Mouse (Mus musculus) heart, embryonic 16.5 days (tissue): ENCODE data around the gene Socs7. TPM values are rescaled to one million over a fixed set of nuclear protein-coding genes. Genes with fewer than 3 reads are reported as not detected.

ENCODE experiments used
- ATAC-seq: fragments of 200-750 bp; cut with Nextera tagmentation; replicated peaks from 2 replicates; pipeline ENCODE4 v1.8.0; 2017; ENCODE audit warnings: moderate number of reproducible peaks; ENCODE audit not compliant: insufficient read depth, low FRiP score; ENCODE audit errors: extremely low read depth
- H3K27ac ChIP-seq: fragments of 300-500 bp; sonication (generic); 2 replicates; pipeline ENCODE4 v1.5.1; 2014; ENCODE audit warnings: mild to moderate bottlenecking, low read length, control low read depth, moderate library complexity
- H3K27me3 ChIP-seq: fragments of 300-500 bp; sonication (generic); 2 replicates; pipeline ENCODE4 v1.6.1; 2014; ENCODE audit warnings: low read length, mixed read lengths; ENCODE audit not compliant: control insufficient read depth, insufficient read depth
- H3K36me3 ChIP-seq: fragments of 300-500 bp; sonication (generic); 2 replicates; pipeline ENCODE4 v1.6.1; 2014; ENCODE audit not compliant: control insufficient read depth, insufficient read depth
- H3K4me1 ChIP-seq: fragments of 300-500 bp; sonication (generic); 2 replicates; pipeline ENCODE4 v1.6.1; 2014; ENCODE audit warnings: low read length, mixed read lengths; ENCODE audit not compliant: control insufficient read depth, insufficient read depth
- H3K4me2 ChIP-seq: fragments of 300-500 bp; sonication (generic); 2 replicates; pipeline ENCODE4 v1.6.1; 2014; ENCODE audit warnings: low read depth, mild to moderate bottlenecking, control low read depth, low read length
- H3K4me3 ChIP-seq: fragments of 300-500 bp; sonication (generic); 2 replicates; pipeline ENCODE4 v1.5.1; 2014; ENCODE audit warnings: mild to moderate bottlenecking, control low read depth, low read length
- H3K9ac ChIP-seq: fragments of 300-500 bp; sonication (generic); 2 replicates; pipeline ENCODE4 v1.6.1; 2014; ENCODE audit warnings: low read length, control low read depth
- H3K9me3 ChIP-seq: fragments of 300-500 bp; sonication (generic); replicated peaks from 2 replicates; pipeline ENCODE4 v1.6.1; 2016; ENCODE audit warnings: low read length; ENCODE audit not compliant: control insufficient read depth
- WGBS: fragments of 180-500 bp; shearing (Covaris S2); extraction: QIAGEN DNeasy Blood & Tissue Kit; methylation state at CpG from one replicate; pipeline ENCODE4 v1.1.7; 2014; 5-methylcytosine and 5-hydroxymethylcytosine counted together
- polyA plus RNA-seq: library from polyadenylated mRNA; unstranded; fragments of >200 nt; fragmentation: Nextera tagmentation; extraction: Ambion mirVana; gene quantifications from 2 replicates; pipeline ENCODE4 v1.2.1, GENCODE M21; 2015

Socs7 gene
- polyA plus RNA-seq, 1 experiment from 2014 or later: 3.2 TPM

DNA sequence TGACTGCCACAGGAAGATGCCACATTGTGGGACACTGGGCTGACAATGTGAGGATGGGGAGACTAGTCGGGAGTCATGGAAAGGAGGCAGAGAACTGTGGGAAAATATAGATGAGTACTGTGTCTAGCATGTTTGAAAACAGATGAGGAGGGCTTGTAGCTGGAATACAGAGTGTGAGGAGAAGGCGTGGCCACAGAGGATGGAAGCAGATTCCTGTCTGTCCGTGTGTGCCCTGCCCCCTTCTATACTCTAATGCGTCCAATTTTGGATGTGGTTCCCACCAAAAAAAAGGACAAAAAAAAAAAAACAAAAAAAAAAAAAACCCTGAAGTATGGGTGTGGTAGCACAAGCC is 66.4 kb downstream of the Socs7 start:
- Histone ChIP-seq H3K27me3 (no peaks in the 10 kb centered on the region), H3K27ac (peak overlapping the region; percentile 94), H3K9me3 (no peaks in the 10 kb centered on the region), H3K4me2 (peak overlapping the region; percentile 81), H3K4me3 (peak overlapping the region; percentile 53), H3K9ac (peak overlapping the region; percentile 48; the same call in 1 of the 2 replicates), H3K36me3 (no peaks in the 10 kb centered on the region; the same call in 1 of the 2 replicates), H3K4me1 (peaks cover 46% of the 10 kb centered on the region)
- 0 out of 2 replicates have a peak, but pooled peaks have one; percentile 7 for ATAC-seq
- WGBS: 19% methylated on average over 4 of the region's 4 CpGs

DNA sequence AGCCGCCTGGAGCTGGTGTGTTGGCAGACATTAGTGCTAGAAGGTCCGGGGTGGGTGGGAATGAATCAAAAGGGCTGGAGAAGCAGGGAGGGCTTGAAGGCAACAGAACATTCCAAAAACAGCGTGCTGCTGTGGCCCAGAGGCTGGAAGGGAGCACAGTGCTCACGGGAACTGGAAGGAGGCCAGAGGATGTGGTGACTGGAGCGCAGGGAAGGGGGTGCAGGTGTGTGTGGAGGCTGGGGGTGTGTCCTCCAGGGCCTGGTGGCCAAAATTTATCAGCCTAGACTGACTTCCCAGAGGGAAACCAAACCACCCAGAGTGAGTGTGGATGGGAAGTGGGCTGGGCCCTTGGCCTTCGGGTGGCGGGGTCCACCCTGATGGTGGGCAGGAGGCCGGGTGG is 67.3 kb downstream of the Socs7 start:
- no peak overlapping the region for H3K4me2 ChIP-seq
- H3K4me1 ChIP-seq: peaks cover 40% of the 10 kb centered on the region
- ATAC-seq: peak; percentile 37; the same call in 1 of the 2 replicates
- H3K27ac ChIP-seq: peak overlapping the region; percentile 94
- H3K27me3 ChIP-seq: no peaks in the 10 kb centered on the region
- no peak overlapping the region for H3K4me3 ChIP-seq
- H3K36me3 ChIP-seq: no peaks in the 10 kb centered on the region; the same call in 1 of the 2 replicates
- H3K9ac ChIP-seq: peak overlapping the region; percentile 34; the same call in 1 of the 2 replicates
- no peaks in the 10 kb centered on the region for H3K9me3 ChIP-seq
- WGBS: 41% methylated on average over 8 of the region's 8 CpGs

DNA sequence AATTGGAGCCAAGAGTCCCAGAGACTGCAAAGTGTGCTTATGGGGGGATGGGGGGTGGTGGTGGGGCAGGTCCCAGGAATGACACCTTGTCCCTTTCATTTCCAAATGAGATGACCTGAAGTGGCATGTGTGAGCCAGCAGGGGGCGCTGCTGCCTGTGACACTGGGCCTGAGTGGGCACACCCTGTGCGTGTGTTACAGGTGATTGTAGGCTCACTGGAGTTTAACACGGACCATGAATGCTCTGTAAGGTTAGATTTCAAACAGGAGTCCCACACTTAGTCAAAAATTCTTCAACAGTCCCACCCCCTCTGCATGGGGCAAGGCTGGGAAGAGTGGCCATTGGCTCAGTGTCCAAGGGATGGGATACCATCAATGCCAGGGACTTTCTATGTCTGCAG is 69.7 kb downstream of the Socs7 start:
- Histone ChIP-seq H3K4me1 (peaks cover 61% of the 10 kb centered on the region), H3K9me3 (no peaks in the 10 kb centered on the region), H3K27ac (no peak overlapping the region), H3K4me3 (no peak overlapping the region), H3K9ac (no peak overlapping the region), H3K27me3 (no peaks in the 10 kb centered on the region), H3K36me3 (no peaks in the 10 kb centered on the region), H3K4me2 (no peak overlapping the region)
- WGBS: 12% methylated on average over 3 of the region's 3 CpGs
- ATAC-seq: no peak

DNA sequence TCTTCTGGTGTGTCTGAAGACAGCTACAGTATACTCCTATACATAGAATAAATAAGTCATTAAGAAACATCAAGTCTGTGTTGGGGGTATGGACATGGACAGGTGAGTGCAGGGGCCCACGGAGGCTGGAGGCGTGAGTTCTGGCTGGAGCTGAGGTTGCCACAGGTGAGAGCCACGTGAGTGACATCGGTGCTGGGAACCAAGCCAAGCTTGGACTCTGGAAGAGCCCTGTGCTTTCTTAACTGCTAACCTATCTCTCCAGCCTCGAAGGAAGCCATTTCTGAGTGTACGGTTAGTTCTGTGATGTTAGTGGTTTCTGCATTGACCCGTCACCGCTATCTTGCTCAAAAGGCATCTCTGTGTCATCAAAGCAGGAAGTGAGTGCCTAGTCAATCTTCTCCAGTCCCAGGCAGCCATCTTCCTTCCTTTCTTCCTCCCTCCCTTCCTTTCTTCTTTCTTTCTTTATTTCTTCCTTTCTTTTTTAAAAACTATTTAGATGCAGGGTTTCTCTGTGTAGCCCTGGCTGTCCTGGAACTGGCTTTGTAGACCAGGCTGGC is 70.7 kb downstream of the Socs7 start:
- no peak overlapping the region for H3K9ac ChIP-seq
- no peak overlapping the region for H3K4me3 ChIP-seq
- no peak for ATAC-seq
- no peaks in the 10 kb centered on the region for H3K36me3 ChIP-seq
- peaks cover 61% of the 10 kb centered on the region for H3K4me1 ChIP-seq
- WGBS: 47% methylated on average over 8 of the region's 8 CpGs
- H3K4me2 ChIP-seq: no peak overlapping the region
- no peaks in the 10 kb centered on the region for H3K27me3 ChIP-seq
- no peaks in the 10 kb centered on the region for H3K9me3 ChIP-seq
- H3K27ac ChIP-seq: no peak overlapping the region

DNA sequence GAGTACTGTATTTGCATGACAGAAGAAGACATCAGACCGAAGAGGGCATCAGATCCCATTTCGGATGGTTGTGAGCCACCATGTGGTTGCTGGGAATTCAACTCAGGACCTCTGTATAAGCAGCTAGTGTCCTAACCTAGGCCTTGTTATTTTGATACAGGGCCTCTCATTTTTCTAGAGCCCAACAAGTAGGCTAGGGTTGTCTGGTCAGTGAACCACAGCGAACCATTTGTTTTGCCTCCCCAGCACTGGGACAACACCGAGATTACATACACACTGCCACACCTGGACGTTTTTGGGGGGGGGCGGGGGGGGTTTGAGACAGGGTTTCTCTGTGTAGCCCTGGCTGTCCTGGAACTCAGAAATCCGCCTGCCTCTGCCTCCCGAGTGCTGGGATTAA is 71.8 kb downstream of the Socs7 start:
- no peak for ATAC-seq
- WGBS: 80% methylated on average over 8 of the region's 8 CpGs
- no peak overlapping the region for H3K4me3 ChIP-seq

DNA sequence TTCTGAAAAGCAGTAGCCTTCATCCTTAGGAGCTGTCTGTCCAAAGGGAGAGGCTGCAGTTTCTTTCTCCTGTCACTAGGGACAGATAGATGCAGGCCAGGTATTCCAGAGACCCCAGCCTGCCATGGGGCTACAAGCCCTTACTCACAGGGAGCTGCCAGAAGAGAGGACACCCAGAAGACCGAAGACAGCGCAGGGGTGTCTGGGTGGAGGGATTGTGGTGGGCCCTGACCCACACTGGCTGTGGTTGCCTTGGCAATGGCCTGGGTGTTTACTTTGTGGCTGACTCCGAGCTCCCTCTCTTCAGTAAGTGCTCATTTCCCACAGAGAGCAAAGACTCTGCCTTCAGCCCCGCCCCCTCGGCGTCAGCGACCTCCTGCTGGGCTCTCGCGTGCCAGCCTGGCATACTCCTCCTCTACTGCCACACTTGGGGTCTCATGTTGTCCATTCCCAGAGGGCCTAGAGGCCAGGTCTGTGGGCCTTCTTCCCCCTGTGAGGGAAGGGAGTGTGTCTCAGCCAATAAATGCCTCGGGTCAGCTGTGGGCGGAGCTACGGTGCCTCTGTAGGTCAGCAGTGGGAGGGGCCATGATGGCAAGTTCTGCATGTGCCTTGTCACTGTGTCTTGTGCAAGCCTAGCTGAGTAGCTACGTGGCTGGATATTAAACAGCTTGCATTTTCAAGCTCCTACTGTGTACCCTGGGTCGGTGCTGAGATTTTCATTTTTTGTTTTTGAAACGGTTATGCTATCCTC is 72.5 kb downstream of the Socs7 start:
- Histone ChIP-seq H3K4me2 (peak overlapping the region; percentile 55), H3K4me3 (peak overlapping the region; percentile 44), H3K27ac (peak overlapping the region; percentile 94), H3K9ac (peak overlapping the region; percentile 46), H3K27me3 (no peaks in the 10 kb centered on the region), H3K9me3 (no peaks in the 10 kb centered on the region), H3K36me3 (no peaks in the 10 kb centered on the region), H3K4me1 (peaks cover 62% of the 10 kb centered on the region)
- peak; percentile 47 for ATAC-seq
- 4% methylated on average over 15 of the region's 15 CpGs for WGBS

More for the DNA sequence above, 71.8 kb downstream of the Socs7 start:
- no peak overlapping the region for H3K9ac ChIP-seq
- H3K4me1 ChIP-seq: peaks cover 63% of the 10 kb centered on the region
- H3K27me3 ChIP-seq: no peaks in the 10 kb centered on the region
- H3K27ac ChIP-seq: no peak overlapping the region
- H3K9me3 ChIP-seq: no peaks in the 10 kb centered on the region
- no peaks in the 10 kb centered on the region for H3K36me3 ChIP-seq
- no peak overlapping the region for H3K4me2 ChIP-seq

DNA sequence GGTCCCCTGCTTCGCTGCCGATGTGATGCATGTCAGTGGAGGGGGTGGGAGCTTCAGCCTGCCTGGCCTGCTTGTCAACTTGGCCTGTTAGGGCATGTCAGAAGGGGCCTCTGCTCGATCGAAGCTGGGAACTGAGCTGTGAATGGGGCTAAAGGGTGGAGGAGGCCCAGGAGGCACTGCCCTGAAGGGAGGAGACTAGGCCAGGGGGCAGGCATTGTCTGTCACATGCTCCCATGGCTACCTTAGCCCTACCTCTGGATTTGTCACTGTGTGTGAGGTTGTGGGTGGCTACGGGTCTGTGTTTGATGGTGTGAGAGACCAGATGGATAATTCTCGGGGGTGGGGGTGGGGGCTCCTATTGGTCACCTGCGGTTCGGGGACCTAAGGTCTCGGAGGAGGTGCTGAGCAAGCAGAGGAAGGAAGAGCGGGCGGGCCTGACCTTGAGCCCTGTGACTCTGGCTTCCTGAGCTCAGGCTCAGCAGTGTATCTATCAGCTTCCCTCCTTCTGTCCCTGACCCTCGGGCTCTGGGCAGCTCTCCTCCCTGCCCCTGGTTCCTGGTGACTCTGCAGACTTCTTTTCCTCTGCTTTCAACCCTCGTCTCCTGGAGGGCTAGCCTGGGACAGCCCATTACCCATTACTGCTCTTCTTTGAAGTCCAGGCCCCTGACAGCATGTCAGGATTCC is 73.6 kb downstream of the Socs7 start:
- Histone ChIP-seq H3K9ac (peak overlapping the region; percentile 52), H3K9me3 (no peaks in the 10 kb centered on the region), H3K27ac (peak overlapping the region; percentile 94), H3K4me1 (peaks cover 61% of the 10 kb centered on the region), H3K36me3 (no peaks in the 10 kb centered on the region), H3K4me3 (no peak overlapping the region), H3K27me3 (no peaks in the 10 kb centered on the region), H3K4me2 (peak overlapping the region; percentile 55)
- WGBS: 28% methylated on average over 13 of the region's 13 CpGs
- no peak for ATAC-seq

DNA sequence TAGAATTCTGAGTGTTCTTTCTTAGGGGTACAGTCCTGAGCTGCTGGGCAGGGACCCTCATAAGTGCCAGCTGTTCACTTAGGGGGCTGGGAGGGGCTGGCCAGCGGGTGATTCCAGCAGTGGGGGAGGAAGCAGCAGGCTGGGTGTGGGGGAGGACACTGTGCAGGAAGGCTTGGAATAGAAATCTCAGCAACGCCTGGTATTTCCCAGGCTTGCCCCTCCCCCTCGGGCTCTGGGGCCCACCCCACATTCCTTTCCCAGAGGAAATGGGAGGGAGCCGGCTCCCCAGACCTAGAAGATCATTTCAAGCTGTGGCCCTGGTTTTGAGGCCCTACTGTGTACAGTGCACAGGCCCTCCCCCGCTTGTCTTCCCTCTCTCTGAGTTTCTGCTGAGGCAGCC is 75.4 kb downstream of the Socs7 start:
- Histone ChIP-seq H3K4me3 (no peak overlapping the region), H3K9me3 (no peaks in the 10 kb centered on the region), H3K36me3 (no peaks in the 10 kb centered on the region), H3K4me2 (peak overlapping the region; percentile 41), H3K27me3 (no peaks in the 10 kb centered on the region), H3K27ac (peak overlapping the region; percentile 94), H3K9ac (peak overlapping the region; percentile 21; the same call in 1 of the 2 replicates), H3K4me1 (peaks cover 79% of the 10 kb centered on the region)
- 11% methylated on average over 5 of the region's 5 CpGs for WGBS
- peak; percentile 63 for ATAC-seq

DNA sequence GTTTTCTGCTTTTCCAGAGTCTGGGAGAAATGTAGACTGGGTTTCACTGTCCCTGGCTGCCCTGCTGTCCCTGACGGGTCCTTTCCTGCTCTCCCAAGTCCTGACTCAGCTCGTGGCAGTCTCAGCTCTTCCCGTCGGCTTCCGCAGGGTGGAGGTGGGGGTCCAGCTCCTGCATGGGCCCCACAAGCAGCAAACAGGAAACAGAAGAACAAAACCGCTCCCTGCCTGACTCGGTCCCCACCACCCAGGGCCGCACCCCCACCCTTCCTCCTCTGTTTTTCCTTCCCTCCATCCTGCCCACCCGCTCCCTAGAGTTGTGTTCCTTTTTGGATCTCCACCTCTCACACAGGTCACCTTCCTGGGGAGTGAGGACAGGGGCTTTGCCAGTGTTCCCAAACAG is 76.5 kb downstream of the Socs7 start:
- peak overlapping the region; percentile 67; the same call in 1 of the 2 replicates for H3K4me2 ChIP-seq
- H3K27ac ChIP-seq: peak overlapping the region; percentile 94
- 29% methylated on average over 9 of the region's 9 CpGs for WGBS
- no peaks in the 10 kb centered on the region for H3K27me3 ChIP-seq
- no peaks in the 10 kb centered on the region for H3K9me3 ChIP-seq
- peaks cover 81% of the 10 kb centered on the region for H3K4me1 ChIP-seq
- peaks cover under 1% of the 10 kb centered on the region for H3K36me3 ChIP-seq
- ATAC-seq: 0 out of 2 replicates have a peak, but pooled peaks have one; percentile 6
- H3K4me3 ChIP-seq: no peak overlapping the region
- peak overlapping the region; percentile 59 for H3K9ac ChIP-seq
